Mouse (Mus musculus) lung, postnatal 0 days (tissue): ENCODE measurements around the gene Celf2.

Experiments used
- CTCF ChIP-seq: IDR thresholded peaks from 2 replicates; pipeline ENCODE4 v1.5.1; 2016; ENCODE audit warnings: antibody characterized with exemption, mild to moderate bottlenecking
- EP300 ChIP-seq: IDR thresholded peaks from 2 replicates; pipeline ENCODE4 v1.6.1; 2016; ENCODE audit warnings: antibody characterized with exemption, mild to moderate bottlenecking, control low read depth

DNA sequence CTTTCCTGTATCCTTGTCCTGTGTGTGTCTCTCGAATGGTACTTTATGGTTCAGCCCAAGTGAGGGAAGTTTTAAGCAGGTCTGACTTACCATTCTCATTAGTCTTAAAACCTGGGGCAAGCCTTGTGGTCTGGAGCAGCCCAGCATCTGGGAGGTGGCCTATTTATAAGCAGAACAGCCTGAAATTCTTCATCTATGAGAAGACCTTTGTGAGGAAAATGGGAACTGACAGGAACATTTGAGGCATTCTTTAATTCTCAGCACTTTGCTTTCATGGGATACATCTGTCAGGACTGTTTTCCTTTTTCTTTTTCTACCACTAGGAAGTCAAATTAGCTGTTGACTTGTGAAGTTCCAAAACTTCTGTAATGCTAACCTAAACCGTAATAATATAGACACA is 164.4 kb downstream of the Celf2 start:
- TF ChIP-seq CTCF (no peak), EP300 (no peak)
